Comparison of ENCODE assay signal across 24 mouse cellular contexts in the genomic region with DNA sequence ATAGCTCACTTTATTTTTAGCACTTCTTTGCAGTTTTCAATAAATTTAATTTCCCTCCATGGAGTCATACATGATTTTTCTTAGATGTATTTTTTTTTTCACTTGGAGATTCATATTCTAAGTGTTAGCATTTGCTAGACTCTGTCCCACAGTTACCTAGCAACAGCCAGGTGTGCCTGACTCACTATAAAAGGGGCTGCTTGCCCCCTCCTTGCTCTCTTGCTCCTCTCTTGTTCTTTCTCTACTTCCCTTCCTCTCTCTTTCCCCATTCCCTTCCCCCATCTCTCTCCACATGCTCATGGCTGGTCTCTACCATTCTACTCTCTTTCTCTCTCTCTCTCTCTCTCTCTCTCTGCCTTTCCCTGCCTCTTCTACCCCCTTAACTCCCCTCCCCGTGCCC. TPM values are rescaled to one million over a fixed set of nuclear protein-coding genes. Genes with fewer than 3 reads are reported as not detected.
DNase-seq lines count a peak whose midpoint lies in the region; ATAC-seq and TF ChIP-seq lines count a peak whose summit lies in the region.
"Had no signal": no experiment of that assay in that cellular context is flagged by ENCODE, and none has a peak within 500 bp of the region (broad histone marks: within the 10 kb centered on the region; RNA-seq: fewer than 3 reads in every experiment).

No protein-coding gene starts in this region.

- TF ChIP-seq CTCF in forebrain, postnatal 0 days (IDR thresholded peaks at IDR 0.05; ENCODE audit: low read depth), result no peak
- TF ChIP-seq CTCF in lung, embryonic 14.5 days (IDR thresholded peaks at IDR 0.05; ENCODE audit: low read depth), result no peak

- H3K4me1 ChIP-seq in forebrain, postnatal 0 days (ENCODE audit: insufficient read depth), result 0 out of 2 replicates have a peak, but pooled peaks cover 3% of the 10 kb centered on the region
- H3K4me1 ChIP-seq in forebrain, embryonic 12.5 days, result peaks cover 14% of the 10 kb centered on the region
- H3K4me1 ChIP-seq in lung, embryonic 14.5 days (ENCODE audit: insufficient read depth), result no peaks in the 10 kb centered on the region
- H3K4me1 ChIP-seq in midbrain, embryonic 15.5 days, result peaks cover 6% of the 10 kb centered on the region; the same call in 1 of the 2 replicates
- no peaks in the 10 kb centered on the region for H3K4me1 ChIP-seq in midbrain, embryonic 14.5 days (ENCODE audit: control insufficient read depth, insufficient read depth, low read length)
- H3K4me1 ChIP-seq: forebrain, embryonic 15.5 days had no signal

- no peaks in the 10 kb centered on the region for H3K36me3 ChIP-seq in forebrain, postnatal 0 days (ENCODE audit: insufficient read depth)
- H3K36me3 ChIP-seq in forebrain, embryonic 12.5 days (replicated peaks), result no peaks in the 10 kb centered on the region
- no peaks in the 10 kb centered on the region for H3K36me3 ChIP-seq in lung, embryonic 14.5 days (ENCODE audit: insufficient read depth)
- no peaks in the 10 kb centered on the region for H3K36me3 ChIP-seq in midbrain, embryonic 15.5 days (replicated peaks)
- H3K36me3 ChIP-seq in midbrain, embryonic 14.5 days (ENCODE audit: control insufficient read depth, insufficient read depth, low read length), result no peaks in the 10 kb centered on the region
- H3K36me3 ChIP-seq: embryonic facial prominence, embryonic 13.5 days; embryonic facial prominence, embryonic 15.5 days; forebrain, embryonic 10.5 days; forebrain, embryonic 15.5 days had no signal

- ATAC-seq in forebrain, postnatal 0 days, result peak; percentile 51; the same call in 1 of the 2 replicates
- no peak for ATAC-seq in forebrain, embryonic 12.5 days (ENCODE audit: low FRiP score)
- ATAC-seq in lung, embryonic 14.5 days (ENCODE audit: insufficient read depth), result peak; percentile 44; the same call in 1 of the 2 replicates
- peak; percentile 69 for ATAC-seq in midbrain, embryonic 15.5 days (replicated peaks)
- ATAC-seq in midbrain, embryonic 14.5 days (ENCODE audit: low FRiP score, low TSS enrichment), result no peak

- 19% methylated on average over 1 of the region's 1 CpGs for WGBS in forebrain, postnatal 0 days
- 19% methylated on average over 1 of the region's 1 CpGs for whole genome bisulfite sequencing in forebrain, embryonic 12.5 days
- WGBS in lung, embryonic 14.5 days, result 14% methylated on average over 1 of the region's 1 CpGs
- 30% methylated on average over 1 of the region's 1 CpGs for WGBS in midbrain, embryonic 15.5 days
- WGBS in midbrain, embryonic 14.5 days, result 29% methylated on average over 1 of the region's 1 CpGs

- no peaks in the 10 kb centered on the region for H3K9me3 ChIP-seq in forebrain, postnatal 0 days (ENCODE audit: low read length)
- no peaks in the 10 kb centered on the region for H3K9me3 ChIP-seq in forebrain, embryonic 12.5 days
- no peaks in the 10 kb centered on the region for H3K9me3 ChIP-seq in lung, embryonic 14.5 days (ENCODE audit: low read depth, low read length)
- no peaks in the 10 kb centered on the region for H3K9me3 ChIP-seq in midbrain, embryonic 15.5 days
- H3K9me3 ChIP-seq in midbrain, embryonic 14.5 days (ENCODE audit: control insufficient read depth, low read length), result no peaks in the 10 kb centered on the region
- H3K9me3 ChIP-seq: embryonic facial prominence, embryonic 13.5 days; embryonic facial prominence, embryonic 15.5 days; forebrain, embryonic 10.5 days; forebrain, embryonic 15.5 days had no signal

- H3K9ac ChIP-seq in forebrain, postnatal 0 days, result no peak overlapping the region
- no peak overlapping the region for H3K9ac ChIP-seq in forebrain, embryonic 12.5 days
- H3K9ac ChIP-seq in lung, embryonic 14.5 days, result no peak overlapping the region
- no peak overlapping the region for H3K9ac ChIP-seq in midbrain, embryonic 15.5 days
- no peak overlapping the region for H3K9ac ChIP-seq in midbrain, embryonic 14.5 days (replicated peaks; ENCODE audit: low read length)
- H3K9ac ChIP-seq: embryonic facial prominence, embryonic 13.5 days; embryonic facial prominence, embryonic 15.5 days; forebrain, embryonic 15.5 days had no signal

- no peaks in the 10 kb centered on the region for H3K27me3 ChIP-seq in forebrain, postnatal 0 days (ENCODE audit: insufficient read depth, low read length)
- no peaks in the 10 kb centered on the region for H3K27me3 ChIP-seq in forebrain, embryonic 12.5 days
- no peaks in the 10 kb centered on the region for H3K27me3 ChIP-seq in lung, embryonic 14.5 days (ENCODE audit: insufficient read depth, low read length)
- H3K27me3 ChIP-seq in midbrain, embryonic 15.5 days (replicated peaks), result no peaks in the 10 kb centered on the region
- H3K27me3 ChIP-seq in midbrain, embryonic 14.5 days (ENCODE audit: control insufficient read depth, insufficient read depth, low read length), result no peaks in the 10 kb centered on the region
- H3K27me3 ChIP-seq: embryonic facial prominence, embryonic 15.5 days; forebrain, embryonic 15.5 days had no signal

- DNase-seq in forebrain, postnatal 0 days, result no peak
- no peak for DNase-seq in lung, embryonic 14.5 days
- no peak for DNase-seq in lung, postnatal 4 days
- DNase-seq in midbrain, embryonic 14.5 days, result no peak
- DNase-seq: adrenal gland, adult 2 months; adrenal gland, postnatal 10 days; adrenal gland, postnatal 25 days; cerebellum, adult 11 months; cerebellum, adult 18-20 months; cerebellum, adult 8-10 months; cerebellum, adult 9-11 months; cerebellum, postnatal 14 days; cerebellum, postnatal 36 days; embryo, embryonic 11 days had no signal

- no peak overlapping the region for H3K27ac ChIP-seq in forebrain, postnatal 0 days (ENCODE audit: low read depth, low read length)
- H3K27ac ChIP-seq in forebrain, embryonic 12.5 days, result no peak overlapping the region
- no peak overlapping the region for H3K27ac ChIP-seq in lung, embryonic 14.5 days (ENCODE audit: low read depth)
- H3K27ac ChIP-seq in midbrain, embryonic 15.5 days, result no peak overlapping the region
- no peak overlapping the region for H3K27ac ChIP-seq in midbrain, embryonic 14.5 days (replicated peaks; ENCODE audit: low read depth, low read length)
- H3K27ac ChIP-seq: embryonic facial prominence, embryonic 13.5 days; embryonic facial prominence, embryonic 15.5 days; forebrain, embryonic 10.5 days; forebrain, embryonic 15.5 days had no signal

- H3K4me3 ChIP-seq in forebrain, postnatal 0 days (ENCODE audit: low read depth, low read length), result no peak overlapping the region
- H3K4me3 ChIP-seq in forebrain, embryonic 12.5 days (replicated peaks), result no peak overlapping the region
- H3K4me3 ChIP-seq in lung, embryonic 14.5 days (ENCODE audit: low read depth, low read length), result no peak overlapping the region
- H3K4me3 ChIP-seq in midbrain, embryonic 15.5 days, result no peak overlapping the region
- H3K4me3 ChIP-seq in midbrain, embryonic 14.5 days (replicated peaks; ENCODE audit: low read depth, low read length), result no peak overlapping the region
- H3K4me3 ChIP-seq: embryonic facial prominence, embryonic 13.5 days; embryonic facial prominence, embryonic 15.5 days; erythroblast, embryonic 14.5 days; forebrain, embryonic 10.5 days; forebrain, embryonic 15.5 days had no signal

- no peak overlapping the region for H3K4me2 ChIP-seq in forebrain, postnatal 0 days (ENCODE audit: low read depth)
- no peak overlapping the region for H3K4me2 ChIP-seq in forebrain, embryonic 12.5 days
- H3K4me2 ChIP-seq in lung, embryonic 14.5 days, result no peak overlapping the region
- H3K4me2 ChIP-seq in midbrain, embryonic 15.5 days, result no peak overlapping the region
- H3K4me2 ChIP-seq in midbrain, embryonic 14.5 days (ENCODE audit: low read length), result no peak overlapping the region
- H3K4me2 ChIP-seq: embryonic facial prominence, embryonic 13.5 days; embryonic facial prominence, embryonic 15.5 days; forebrain, embryonic 15.5 days had no signal

RNA-seq across cellular contexts. Expression of a gene that starts 14.1 kb away (rescaled TPM):
- total RNA-seq in forebrain, postnatal 0 days (2014; rRNA removed), result 0.29 and 1.1 TPM in 2 replicates
- polyA plus RNA-seq in forebrain, postnatal 0 days (2015; fragmentation: Nextera tagmentation; extraction: Ambion mirVana), result 0.19 and 0.30 TPM in 2 replicates
- 0.28 and 0.47 TPM in 2 replicates for polyA plus RNA-seq in forebrain, embryonic 12.5 days (2016; fragmentation: Nextera tagmentation; extraction: Ambion mirVana)
- 1.7 and 1.9 TPM in 2 replicates for polyA plus RNA-seq in lung, embryonic 14.5 days (2014; fragmentation: Nextera tagmentation; extraction: Ambion mirVana)
- polyA plus RNA-seq in midbrain, embryonic 15.5 days (2015; fragmentation: Nextera tagmentation; extraction: Ambion mirVana), result 0.14 and 0.19 TPM in 2 replicates
- polyA plus RNA-seq in midbrain, embryonic 14.5 days (2014; fragmentation: Nextera tagmentation; extraction: Ambion mirVana), result 0.08 and 0.20 TPM in 2 replicates
- total RNA-seq: adrenal gland, postnatal 10 days; common myeloid progenitor, adult 5-6 weeks; MEL had no signal
- polyA plus RNA-seq: C2C12; erythroblast, embryonic 14.5 days; forebrain, embryonic 15.5 days had no signal

Comparison
In these comparisons a context has a peak if more than half of its experiments do, and no peak if none do; other contexts are left out.
1. ATAC-seq: peak in forebrain, postnatal 0 days (single experiment), lung, embryonic 14.5 days (single experiment) and midbrain, embryonic 15.5 days (single experiment); none in forebrain, embryonic 12.5 days (single experiment) and midbrain, embryonic 14.5 days (single experiment).